Mouse (Mus musculus) C2C12 (cell line): ENCODE measurements around the gene Slc46a1. TPM values are rescaled to one million over a fixed set of nuclear protein-coding genes. Genes with fewer than 3 reads are reported as not detected.

ENCODE experiments used
- H3K27me3 ChIP-seq: one replicate; pipeline ENCODE4 v1.6.1; 2011; ENCODE audit not compliant: control insufficient read depth, insufficient read depth, insufficient read length
- H3K36me3 ChIP-seq: one replicate; pipeline ENCODE4 v1.6.1; 2011; ENCODE audit not compliant: control insufficient read depth, insufficient read depth
- H3K4me3 ChIP-seq: one replicate; pipeline ENCODE4 v1.5.1; 2011; ENCODE audit warnings: mild to moderate bottlenecking, control low read depth; ENCODE audit not compliant: poor library complexity, insufficient read depth, severe bottlenecking
- H3K79me2 ChIP-seq: one replicate; pipeline ENCODE4 v1.6.1; 2011; ENCODE audit not compliant: control insufficient read depth, insufficient read depth
- H3K79me3 ChIP-seq: one replicate; pipeline ENCODE4 v1.6.1; 2011; ENCODE audit warnings: low read depth, control low read depth
- H3ac ChIP-seq: one replicate; pipeline ENCODE3; 2011; ENCODE audit warnings: low read depth; ENCODE audit not compliant: control insufficient read depth, insufficient read length
- CEBPB ChIP-seq: IDR thresholded peaks from one replicate; pipeline ENCODE4 v1.6.1; 2011; ENCODE audit warnings: low read depth, mild to moderate bottlenecking, control low read depth, moderate library complexity
- CTCF ChIP-seq: IDR thresholded peaks from one replicate; pipeline ENCODE4 v1.5.1; 2011; ENCODE audit not compliant: control insufficient read depth, insufficient read depth, insufficient read length
- FOSL1 ChIP-seq: IDR thresholded peaks from one replicate; pipeline ENCODE4 v1.8.0; 2011; ENCODE audit warnings: mild to moderate bottlenecking, low read length; ENCODE audit not compliant: poor library complexity, insufficient read depth, severe bottlenecking
- MAX ChIP-seq: IDR thresholded peaks from one replicate; pipeline ENCODE4 v1.6.1; 2011; ENCODE audit warnings: mild to moderate bottlenecking, control low read depth
- MYOD1 ChIP-seq: IDR thresholded peaks from one replicate; pipeline ENCODE4 v1.6.1; 2011; ENCODE audit warnings: low read depth; ENCODE audit not compliant: control insufficient read depth, insufficient read length
- MYOG ChIP-seq: IDR thresholded peaks from one replicate; pipeline ENCODE4 v1.6.1; 2011; ENCODE audit not compliant: control insufficient read depth, insufficient read length; ENCODE audit errors: extremely low read depth
- USF1 ChIP-seq: IDR thresholded peaks from one replicate; pipeline ENCODE4 v1.6.1; 2011; ENCODE audit warnings: low read depth, mild to moderate bottlenecking, control low read depth, moderate library complexity
- long read RNA-seq, 2 experiments: library from polyadenylated mRNA; unstranded; transcript quantifications; one replicate each; pipeline ENCODE4 v2.0.0; 2019 to 2020
- polyA plus RNA-seq: library from polyadenylated mRNA; unstranded; fragments of >200 nt; fragmentation: generic; extraction: Trizol; gene quantifications from one replicate; pipeline ENCODE4 v1.2.1, GENCODE M21; 2012; ENCODE audit warnings: missing spikeins

The Slc46a1 gene
- polyA plus RNA-seq: 7.3 TPM
- long read RNA-seq, experiment 1, transcript Slc46a1-201 (5 exons, 1,978 nt): major isoform, 11 of 17 reads
- long read RNA-seq, experiment 1, partial matches to known transcripts: 0 of 17 reads
- long read RNA-seq, experiment 1, other reads (novel, unspliced or antisense): 1 of 17 reads
- long read RNA-seq, experiment 2, transcript Slc46a1-201 (5 exons, 1,978 nt): major isoform, 39 of 44 reads
- long read RNA-seq, experiment 2, partial matches to known transcripts: 3 of 44 reads
- long read RNA-seq, experiment 2, other reads (novel, unspliced or antisense): 2 of 44 reads

- Histone ChIP-seq H3K4me3 (peak within 1 kb of the TSS; percentile 47), H3ac (peak within 1 kb of the TSS; percentile 93), H3K79me3 (no peaks in the 10 kb centered on the region), H3K36me3 (no peaks in the 10 kb centered on the region), H3K79me2 (no peaks in the 10 kb centered on the region), H3K27me3 (no peaks in the 10 kb centered on the region)
- no peak for TF ChIP-seq CTCF
- no peak for TF ChIP-seq CEBPB
- no peak for TF ChIP-seq FOSL1
- peak; percentile 36 for TF ChIP-seq MAX
- no peak for TF ChIP-seq MYOD1
- no peak for TF ChIP-seq USF1
- no peak for TF ChIP-seq MYOG
These were observed at the start of gene Slc46a1 for GRCm38 (mm10) chr11:78465568-78466180. Slc46a1 (plus strand) TSS chr11:78465697.

GRCm38 (mm10) chr11:78416854-78417253, 48.6 kb upstream of the Slc46a1 start:
- no peak for TF ChIP-seq MYOD1
- TF ChIP-seq MYOG: no peak
- TF ChIP-seq FOSL1: no peak
- TF ChIP-seq USF1: no peak
- TF ChIP-seq MAX: no peak
- TF ChIP-seq CTCF: no peak
- TF ChIP-seq CEBPB: no peak
- Histone ChIP-seq H3K79me2 (no peaks in the 10 kb centered on the region), H3ac (no peak overlapping the region), H3K79me3 (no peaks in the 10 kb centered on the region), H3K27me3 (no peaks in the 10 kb centered on the region), H3K4me3 (no peak overlapping the region), H3K36me3 (no peaks in the 10 kb centered on the region)

- H3K36me3 ChIP-seq: no peaks in the 10 kb centered on the region
These were observed 45.1 kb upstream of the Slc46a1 start for GRCm38 (mm10) chr11:78420263-78420889.

GRCm38 (mm10) chr11:78421201-78422009, 44.1 kb upstream of the Slc46a1 start:
- no peaks in the 10 kb centered on the region for H3K36me3 ChIP-seq
- H3K27me3 ChIP-seq: no peaks in the 10 kb centered on the region
- no peak overlapping the region for H3K4me3 ChIP-seq
- TF ChIP-seq FOSL1: no peak
- no peak for TF ChIP-seq MYOG
- no peak for TF ChIP-seq CTCF
- TF ChIP-seq USF1: no peak
- TF ChIP-seq CEBPB: no peak
- TF ChIP-seq MYOD1: no peak
- no peak for TF ChIP-seq MAX
- no peak overlapping the region for H3ac ChIP-seq
- H3K79me3 ChIP-seq: no peaks in the 10 kb centered on the region
- no peaks in the 10 kb centered on the region for H3K79me2 ChIP-seq

More at GRCm38 (mm10) chr11:78420263-78420889, 45.1 kb upstream of the Slc46a1 start:
- no peak for TF ChIP-seq MAX
- no peak for TF ChIP-seq MYOD1
- no peak for TF ChIP-seq CTCF
- TF ChIP-seq USF1: no peak
- no peak for TF ChIP-seq CEBPB
- TF ChIP-seq MYOG: no peak
- TF ChIP-seq FOSL1: no peak
- Histone ChIP-seq H3ac (no peak overlapping the region), H3K4me3 (no peak overlapping the region), H3K79me3 (no peaks in the 10 kb centered on the region), H3K79me2 (no peaks in the 10 kb centered on the region), H3K27me3 (no peaks in the 10 kb centered on the region)

GRCm38 (mm10) chr11:78422055-78422819, 43.3 kb upstream of the Slc46a1 start, which contains the start of gene Slc13a2:
Slc13a2 (minus strand) TSS chr11:78422217.
- Histone ChIP-seq H3K36me3 (no peaks in the 10 kb centered on the region), H3K79me3 (no peaks in the 10 kb centered on the region), H3K4me3 (no peak within 1 kb of the TSS), H3K27me3 (no peaks in the 10 kb centered on the region), H3K79me2 (no peaks in the 10 kb centered on the region), H3ac (no peak within 1 kb of the TSS)
- TF ChIP-seq CEBPB (no peak), FOSL1 (no peak), CTCF (no peak), USF1 (no peak), MYOD1 (no peak), MYOG (no peak), MAX (no peak)
